Mouse (Mus musculus) ES-E14 (cell line): Measurements from ENCODE around the gene Sec61a2.

Experiments
- CHD2 ChIP-seq: IDR thresholded peaks from 2 replicates; pipeline ENCODE4 v1.6.1; 2014; ENCODE audit warnings: mild to moderate bottlenecking, low read depth, low read length, inconsistent platforms
- HCFC1 ChIP-seq: IDR thresholded peaks from 2 replicates; pipeline ENCODE4 v1.6.1; 2012; ENCODE audit warnings: low read length, inconsistent platforms, borderline replicate concordance; ENCODE audit not compliant: insufficient read depth
- ZC3H11A ChIP-seq: IDR thresholded peaks from 2 replicates; pipeline ENCODE4 v1.6.1; 2012; ENCODE audit warnings: low read depth, mild to moderate bottlenecking, inconsistent platforms, low read length, borderline replicate concordance
- ZNF384 ChIP-seq: IDR thresholded peaks from 2 replicates; pipeline ENCODE4 v1.6.1; 2012; ENCODE audit warnings: low read depth, low read length, inconsistent platforms

DNA sequence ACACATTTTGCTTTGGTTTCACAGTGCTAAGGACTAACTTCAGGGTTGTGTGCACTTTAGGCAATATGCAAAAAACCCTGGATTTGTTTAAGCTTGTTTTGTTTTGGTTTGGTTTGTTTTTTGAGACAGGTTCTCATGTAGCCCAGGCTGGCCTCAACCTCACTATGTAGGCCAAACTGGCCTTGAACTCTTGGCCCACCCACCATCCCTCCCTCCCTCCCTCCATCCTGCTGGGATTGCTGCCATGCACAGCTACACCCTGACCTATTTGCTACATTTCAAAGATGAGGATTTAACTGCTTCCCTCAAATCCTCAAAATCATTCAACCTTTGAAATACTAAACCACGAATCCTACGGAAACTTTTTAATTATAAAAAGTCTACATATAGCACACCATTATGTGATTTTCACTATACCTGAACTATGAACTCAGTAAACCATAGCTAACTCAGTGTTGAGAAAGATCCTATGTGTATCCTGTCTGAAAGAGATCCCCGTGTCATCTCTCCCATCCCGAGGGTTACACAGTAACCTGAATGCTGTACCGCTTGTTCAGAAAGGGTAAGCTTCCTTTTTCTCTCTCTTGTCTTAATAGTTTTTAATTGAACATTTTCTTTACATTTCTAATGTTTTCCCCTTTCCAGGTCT lies 69.8 kb downstream of the Sec61a2 start:
- no peak for TF ChIP-seq ZC3H11A
- TF ChIP-seq HCFC1: no peak
- no peak for TF ChIP-seq CHD2
- TF ChIP-seq ZNF384: no peak
